ENCODE assay signal across 8 mouse cellular contexts in genomic region chr5:46347368-46348083, GRCm38 (mm10).
A peak's percentile ranks its signal among the peaks of the same experiment; 100 is the strongest.
DNase-seq lines count a peak whose midpoint lies in the region; ATAC-seq lines count a peak whose summit lies in the region.

No protein-coding gene starts in this region.

- H3K9ac ChIP-seq in embryonic facial prominence, embryonic 13.5 days, result no peak overlapping the region
- no peak overlapping the region for H3K9ac ChIP-seq in heart, embryonic 11.5 days (ENCODE audit: low read depth, low read length)
- no peak overlapping the region for H3K9ac ChIP-seq in kidney, embryonic 14.5 days (ENCODE audit: low read depth, low read length)
- no peak overlapping the region for H3K9ac ChIP-seq in limb, embryonic 13.5 days
- H3K9ac ChIP-seq in stomach, embryonic 15.5 days, result no peak overlapping the region

- peaks cover 3% of the 10 kb centered on the region; the same call in 1 of the 2 replicates for H3K27me3 ChIP-seq in embryonic facial prominence, embryonic 13.5 days
- H3K27me3 ChIP-seq in heart, embryonic 11.5 days (ENCODE audit: control insufficient read depth, insufficient read depth, low read length), result no peaks in the 10 kb centered on the region
- no peaks in the 10 kb centered on the region for H3K27me3 ChIP-seq in kidney, embryonic 14.5 days (ENCODE audit: control insufficient read depth, insufficient read depth, low read length)
- H3K27me3 ChIP-seq in limb, embryonic 13.5 days, result no peaks in the 10 kb centered on the region
- no peaks in the 10 kb centered on the region for H3K27me3 ChIP-seq in stomach, embryonic 15.5 days (replicated peaks)

- H3K4me2 ChIP-seq in embryonic facial prominence, embryonic 13.5 days, result peak overlapping the region; percentile 51
- H3K4me2 ChIP-seq in heart, embryonic 11.5 days, result 0 out of 2 replicates have a peak overlapping the region, but pooled peaks have one; percentile 2
- H3K4me2 ChIP-seq in kidney, embryonic 14.5 days (replicated peaks; ENCODE audit: low read depth, low read length), result no peak overlapping the region; the same call in 1 of the 2 replicates
- H3K4me2 ChIP-seq in limb, embryonic 13.5 days (replicated peaks), result peak overlapping the region; percentile 39
- H3K4me2 ChIP-seq in stomach, embryonic 15.5 days, result peak overlapping the region; percentile 32; the same call in 1 of the 2 replicates

- no peaks in the 10 kb centered on the region for H3K4me1 ChIP-seq in embryonic facial prominence, embryonic 13.5 days
- H3K4me1 ChIP-seq in heart, embryonic 11.5 days (ENCODE audit: control insufficient read depth, insufficient read depth, low read length), result no peaks in the 10 kb centered on the region
- H3K4me1 ChIP-seq in kidney, embryonic 14.5 days (ENCODE audit: control insufficient read depth, insufficient read depth, low read length), result no peaks in the 10 kb centered on the region
- no peaks in the 10 kb centered on the region for H3K4me1 ChIP-seq in limb, embryonic 13.5 days
- no peaks in the 10 kb centered on the region for H3K4me1 ChIP-seq in stomach, embryonic 15.5 days

- H3K4me3 ChIP-seq in embryonic facial prominence, embryonic 13.5 days, result peak overlapping the region; percentile 21; the same call in 1 of the 2 replicates
- no peak overlapping the region for H3K4me3 ChIP-seq in heart, embryonic 11.5 days (ENCODE audit: low read depth, low read length)
- no peak overlapping the region for H3K4me3 ChIP-seq in kidney, embryonic 14.5 days (ENCODE audit: low read length)
- no peak overlapping the region for H3K4me3 ChIP-seq in limb, embryonic 13.5 days
- no peak overlapping the region for H3K4me3 ChIP-seq in stomach, embryonic 15.5 days (replicated peaks)

- no peaks in the 10 kb centered on the region for H3K36me3 ChIP-seq in embryonic facial prominence, embryonic 13.5 days
- H3K36me3 ChIP-seq in heart, embryonic 11.5 days (ENCODE audit: control insufficient read depth, insufficient read depth, low read length), result no peaks in the 10 kb centered on the region
- no peaks in the 10 kb centered on the region for H3K36me3 ChIP-seq in kidney, embryonic 14.5 days (ENCODE audit: control insufficient read depth, insufficient read depth, low read length)
- no peaks in the 10 kb centered on the region for H3K36me3 ChIP-seq in limb, embryonic 13.5 days
- no peaks in the 10 kb centered on the region for H3K36me3 ChIP-seq in stomach, embryonic 15.5 days

- peak; percentile 76 for DNase-seq in 416B (ENCODE audit: low read depth)
- peak; percentile 74 to 78 for DNase-seq in adrenal gland, postnatal 36 days
- DNase-seq in natural killer cell, adult 2 months (ENCODE audit: low spot score in 2 of 2), result peak; percentile 1 to 53

- 0 out of 2 replicates have a peak, but pooled peaks have one; percentile 15 for ATAC-seq in embryonic facial prominence, embryonic 13.5 days (ENCODE audit: insufficient number of reproducible peaks, insufficient read depth, low FRiP score, low TSS enrichment, low read depth)
- 0 out of 2 replicates have a peak, but pooled peaks have one; percentile 14 for ATAC-seq in heart, embryonic 11.5 days (replicated peaks; ENCODE audit: insufficient number of reproducible peaks, low FRiP score, low TSS enrichment)
- peak; percentile 80 for ATAC-seq in kidney, embryonic 14.5 days (ENCODE audit: low FRiP score, low TSS enrichment)
- peak; percentile 78 for ATAC-seq in limb, embryonic 13.5 days (ENCODE audit: low FRiP score, low read depth)
- ATAC-seq in stomach, embryonic 15.5 days (ENCODE audit: insufficient read depth, low FRiP score, low read depth), result no peak

- no peak overlapping the region for H3K27ac ChIP-seq in embryonic facial prominence, embryonic 13.5 days
- no peak overlapping the region for H3K27ac ChIP-seq in heart, embryonic 11.5 days (ENCODE audit: low read depth, low read length)
- H3K27ac ChIP-seq in kidney, embryonic 14.5 days (ENCODE audit: low read depth, low read length), result no peak overlapping the region
- no peak overlapping the region for H3K27ac ChIP-seq in limb, embryonic 13.5 days
- H3K27ac ChIP-seq in stomach, embryonic 15.5 days, result no peak overlapping the region

- 16% methylated on average over 16 of the region's 16 CpGs for WGBS in embryonic facial prominence, embryonic 13.5 days
- 18% methylated on average over 16 of the region's 16 CpGs for WGBS in heart, embryonic 11.5 days (ENCODE audit: insufficient replicate concordance)
- 16% methylated on average over 16 of the region's 16 CpGs for WGBS in kidney, embryonic 14.5 days
- WGBS in limb, embryonic 13.5 days, result 20% methylated on average over 16 of the region's 16 CpGs
- WGBS in stomach, embryonic 15.5 days, result 18% methylated on average over 16 of the region's 16 CpGs

- H3K9me3 ChIP-seq in embryonic facial prominence, embryonic 13.5 days, result no peaks in the 10 kb centered on the region
- no peaks in the 10 kb centered on the region for H3K9me3 ChIP-seq in heart, embryonic 11.5 days (replicated peaks; ENCODE audit: control insufficient read depth, low read length)
- H3K9me3 ChIP-seq in kidney, embryonic 14.5 days (ENCODE audit: control insufficient read depth, low read length), result no peaks in the 10 kb centered on the region
- no peaks in the 10 kb centered on the region for H3K9me3 ChIP-seq in limb, embryonic 13.5 days
- no peaks in the 10 kb centered on the region for H3K9me3 ChIP-seq in stomach, embryonic 15.5 days
